Mouse (Mus musculus): ENCODE data around the gene Dvl2. TPM values are rescaled to one million over a fixed set of nuclear protein-coding genes. Genes with fewer than 3 reads are reported as not detected.
A peak's percentile ranks its signal among the peaks of the same experiment; 100 is the strongest.
"Not testable (repeated sequence)": the region's sequence is repeated elsewhere in the genome, so short reads cannot be mapped to it uniquely, and the experiment has no call there.

The Dvl2 gene
- total RNA-seq (2014; rRNA removed) (31.5 and 33.3 TPM in 2 replicates), polyA plus RNA-seq (2015; fragmentation: Nextera tagmentation; extraction: Ambion mirVana) (19.0 and 20.0 TPM in 2 replicates)

DNA sequence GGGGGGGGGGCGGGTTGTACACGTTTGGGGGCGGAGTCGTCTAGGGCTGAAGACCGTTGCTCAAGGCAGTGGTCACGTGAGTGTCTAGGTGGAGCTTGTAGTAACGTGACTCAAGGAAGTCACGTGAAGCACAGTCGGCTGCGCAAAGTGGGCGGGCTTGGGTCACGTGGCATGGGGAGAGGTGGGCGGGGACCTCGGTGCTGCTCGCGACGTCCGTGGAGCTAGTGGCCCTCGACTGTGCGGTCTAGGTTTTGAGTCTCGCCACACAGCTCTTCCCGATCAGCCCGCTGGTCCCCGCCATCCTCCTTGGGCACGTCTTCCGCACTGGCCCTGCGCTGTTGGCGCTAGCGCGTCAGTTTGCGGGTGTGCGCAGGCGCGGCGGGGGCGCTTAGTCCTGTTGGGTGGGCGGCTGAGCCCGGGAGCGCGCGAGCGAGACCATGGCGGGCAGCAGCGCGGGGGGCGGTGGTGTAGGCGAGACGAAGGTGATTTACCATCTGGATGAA lies at the start of gene Dvl2:
TSS of gene Dvl2 (plus strand) at position 200 of the 503 bp plus-strand sequence.
- Histone ChIP-seq H3K4me1 (ENCODE audit: insufficient read depth, low read length) (peaks cover 17% of the 10 kb centered on the region), H3K4me2 (ENCODE audit: low read depth, low read length, poor library complexity, severe bottlenecking) (peak within 1 kb of the TSS; percentile 89), H3K4me3 (ENCODE audit: low read depth, low read length) (peak within 1 kb of the TSS; percentile 81), H3K9me3 (ENCODE audit: low read length) (no peaks in the 10 kb centered on the region), H3K36me3 (ENCODE audit: insufficient read depth, low read length) (peaks cover 17% of the 10 kb centered on the region; the same call in 1 of the 2 replicates), H3K27me3 (ENCODE audit: insufficient read depth, low read length) (no peaks in the 10 kb centered on the region), H3K27ac (ENCODE audit: low read depth, low read length) (peak within 1 kb of the TSS; percentile 93), H3K9ac (replicated peaks; ENCODE audit: low read length, poor library complexity, severe bottlenecking) (peak within 1 kb of the TSS; percentile 83)
- under 1% methylated on average over 46 of the region's 48 CpGs for WGBS
- peak; percentile 74 for ATAC-seq (ENCODE audit: low FRiP score)
- DNase-seq (ENCODE audit: low spot score), result peak; percentile 98
- no peak for TF ChIP-seq CTCF (IDR thresholded peaks at IDR 0.05)

DNA sequence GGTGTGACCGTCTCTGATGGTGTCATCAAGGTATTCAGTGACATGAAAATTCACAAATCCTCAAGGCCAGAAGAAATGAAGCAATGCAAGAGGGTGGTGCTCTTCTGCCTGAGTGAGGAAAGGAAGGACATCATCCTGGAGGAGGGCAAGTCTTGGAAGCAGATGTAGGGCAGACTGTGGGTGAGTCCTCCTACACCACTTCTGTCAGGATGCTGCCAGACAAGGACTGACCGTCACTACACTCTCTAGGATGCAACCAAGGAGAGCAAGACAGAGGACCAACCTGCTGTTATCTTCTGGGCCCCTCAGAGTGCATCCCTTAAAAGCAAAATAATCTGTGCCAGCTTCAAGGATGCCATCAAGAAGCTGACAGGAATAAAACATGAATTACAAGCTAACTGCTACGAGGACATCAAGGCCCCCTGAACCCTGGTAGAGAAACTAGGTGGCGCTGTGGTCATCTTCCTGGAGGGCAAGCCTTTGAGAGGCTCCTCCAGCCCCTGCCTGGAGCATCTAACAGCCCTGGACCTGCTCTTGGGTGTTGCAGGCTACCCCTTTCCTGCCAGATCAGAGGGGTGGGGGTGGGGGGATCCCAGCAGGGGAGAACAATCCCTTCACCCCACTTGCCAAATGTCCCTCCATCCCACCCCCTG lies 49.5 kb upstream of the Dvl2 start:
- no peak for ATAC-seq (ENCODE audit: low FRiP score)
- no peak for DNase-seq (ENCODE audit: low spot score)
- Histone ChIP-seq H3K9me3 (ENCODE audit: low read length) (no peaks in the 10 kb centered on the region), H3K36me3 (ENCODE audit: insufficient read depth, low read length) (no peaks in the 10 kb centered on the region), H3K9ac (replicated peaks; ENCODE audit: low read length, poor library complexity, severe bottlenecking) (no peak overlapping the region), H3K27ac (ENCODE audit: low read depth, low read length) (no peak overlapping the region), H3K27me3 (ENCODE audit: insufficient read depth, low read length) (peaks cover 15% of the 10 kb centered on the region; the same call in 1 of the 2 replicates), H3K4me1 (ENCODE audit: insufficient read depth, low read length) (no peaks in the 10 kb centered on the region), H3K4me2 (ENCODE audit: low read depth, low read length, poor library complexity, severe bottlenecking) (no peak overlapping the region), H3K4me3 (ENCODE audit: low read depth, low read length) (no peak overlapping the region)
- WGBS, result 45% methylated on average over 4 of the region's 4 CpGs
- no peak for TF ChIP-seq CTCF (IDR thresholded peaks at IDR 0.05)

DNA sequence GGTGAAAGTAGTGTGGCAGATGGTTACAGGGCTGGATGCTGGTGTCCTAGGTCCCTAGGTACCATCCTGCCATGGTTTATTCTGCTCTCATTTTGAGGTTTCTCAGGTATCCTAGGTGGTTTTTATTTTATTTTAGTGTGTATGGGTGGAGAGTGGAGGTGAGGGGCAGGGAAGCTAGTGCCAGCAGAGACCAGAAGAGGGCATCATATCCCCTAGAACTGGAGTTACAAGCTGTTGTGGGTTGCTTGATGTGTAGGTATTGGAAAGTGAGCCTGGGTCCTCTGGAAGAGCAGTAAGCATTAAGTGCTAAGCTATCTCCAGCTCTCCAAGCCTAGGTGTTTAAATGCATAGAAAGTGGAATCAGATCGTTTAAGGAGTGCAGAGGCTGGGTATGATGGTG lies 48.1 kb upstream of the Dvl2 start:
- Histone ChIP-seq H3K4me1 (ENCODE audit: insufficient read depth, low read length) (no peaks in the 10 kb centered on the region), H3K9ac (replicated peaks; ENCODE audit: low read length, poor library complexity, severe bottlenecking) (no peak overlapping the region), H3K4me3 (ENCODE audit: low read depth, low read length) (no peak overlapping the region), H3K27ac (ENCODE audit: low read depth, low read length) (no peak overlapping the region), H3K27me3 (ENCODE audit: insufficient read depth, low read length) (peaks cover 13% of the 10 kb centered on the region; the same call in 1 of the 2 replicates), H3K9me3 (ENCODE audit: low read length) (no peaks in the 10 kb centered on the region), H3K36me3 (ENCODE audit: insufficient read depth, low read length) (no peaks in the 10 kb centered on the region), H3K4me2 (ENCODE audit: low read depth, low read length, poor library complexity, severe bottlenecking) (no peak overlapping the region)
- no peak for DNase-seq (ENCODE audit: low spot score)
- no peak; the same call in 1 of the 2 replicates for TF ChIP-seq CTCF (IDR thresholded peaks at IDR 0.05)
- WGBS, result 39% methylated on average over 1 of the region's 1 CpGs
- ATAC-seq (ENCODE audit: low FRiP score), result no peak

DNA sequence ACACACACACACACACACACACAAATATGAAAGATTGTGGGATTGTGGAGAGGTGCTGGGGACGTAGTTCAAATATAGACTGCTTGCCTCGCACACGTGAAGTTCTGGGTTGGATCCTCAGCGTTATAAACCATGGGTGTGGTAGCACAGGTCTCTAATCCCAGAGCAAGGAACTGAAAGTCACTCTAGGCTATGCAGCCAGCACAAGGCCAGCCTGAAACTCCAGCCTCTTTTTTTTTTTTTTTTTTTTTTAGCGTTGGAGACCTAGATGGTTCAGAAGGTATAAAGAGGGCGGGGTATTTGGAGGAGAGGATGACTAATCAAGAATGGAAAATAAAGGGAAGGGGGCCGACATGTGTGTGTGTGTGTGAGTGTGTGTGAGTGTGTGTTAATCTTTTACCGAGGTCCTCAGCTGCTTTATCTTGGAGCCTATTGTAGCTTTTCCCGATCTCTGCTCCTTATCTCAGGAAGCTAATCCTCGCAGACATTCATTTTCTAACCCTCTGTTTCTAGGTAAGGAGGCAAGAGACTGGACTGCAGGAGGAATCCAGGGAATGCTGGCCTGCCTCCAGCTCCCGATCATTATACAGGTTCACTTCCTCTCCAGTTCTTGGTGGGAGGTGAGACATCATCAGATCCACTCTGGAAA lies 47.0 kb upstream of the Dvl2 start:
- Histone ChIP-seq H3K4me2 (ENCODE audit: low read depth, low read length, poor library complexity, severe bottlenecking) (no peak overlapping the region), H3K36me3 (ENCODE audit: insufficient read depth, low read length) (no peaks in the 10 kb centered on the region), H3K4me3 (ENCODE audit: low read depth, low read length) (no peak overlapping the region), H3K27me3 (ENCODE audit: insufficient read depth, low read length) (0 out of 2 replicates have a peak, but pooled peaks cover 7% of the 10 kb centered on the region), H3K4me1 (ENCODE audit: insufficient read depth, low read length) (no peaks in the 10 kb centered on the region), H3K9me3 (ENCODE audit: low read length) (no peaks in the 10 kb centered on the region), H3K9ac (replicated peaks; ENCODE audit: low read length, poor library complexity, severe bottlenecking) (no peak overlapping the region), H3K27ac (ENCODE audit: low read depth, low read length) (no peak overlapping the region)
- TF ChIP-seq CTCF (IDR thresholded peaks at IDR 0.05), result no peak
- DNase-seq (ENCODE audit: low spot score) (no peak), ATAC-seq (ENCODE audit: low FRiP score) (no peak)
- 70% methylated on average over 10 of the region's 11 CpGs for WGBS

DNA sequence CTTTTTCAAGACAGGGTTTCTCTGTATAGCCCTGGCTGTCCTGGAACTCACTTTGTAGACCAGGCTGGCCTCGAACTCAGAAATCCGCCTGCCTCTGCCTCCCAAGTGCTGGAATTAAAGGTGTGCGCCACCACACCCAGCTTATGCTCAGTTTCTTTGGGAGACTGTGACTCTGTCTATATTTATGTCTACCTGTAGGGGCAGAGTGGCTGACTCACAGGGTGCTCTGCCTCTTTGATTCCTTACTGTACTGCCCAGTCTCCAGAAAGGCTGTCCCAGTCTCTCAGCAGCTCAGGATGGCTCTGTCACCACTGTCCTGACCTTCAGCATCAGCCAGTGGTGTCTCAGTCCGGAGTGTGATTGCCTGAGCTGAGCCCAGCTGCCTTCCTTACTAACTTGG lies 44.8 kb upstream of the Dvl2 start:
- H3K9me3 ChIP-seq (ENCODE audit: low read length); H3K36me3 ChIP-seq (ENCODE audit: insufficient read depth, low read length); H3K4me1 ChIP-seq (ENCODE audit: insufficient read depth, low read length); H3K4me2 ChIP-seq (ENCODE audit: low read depth, low read length, poor library complexity, severe bottlenecking); H3K27ac ChIP-seq (ENCODE audit: low read depth, low read length); H3K4me3 ChIP-seq (ENCODE audit: low read depth, low read length); H3K27me3 ChIP-seq (ENCODE audit: insufficient read depth, low read length); ATAC-seq (ENCODE audit: low FRiP score); H3K9ac ChIP-seq (replicated peaks; ENCODE audit: low read length, poor library complexity, severe bottlenecking); DNase-seq (ENCODE audit: low spot score): not testable (repeated sequence)
- 72% methylated on average over 3 of the region's 4 CpGs for WGBS

DNA sequence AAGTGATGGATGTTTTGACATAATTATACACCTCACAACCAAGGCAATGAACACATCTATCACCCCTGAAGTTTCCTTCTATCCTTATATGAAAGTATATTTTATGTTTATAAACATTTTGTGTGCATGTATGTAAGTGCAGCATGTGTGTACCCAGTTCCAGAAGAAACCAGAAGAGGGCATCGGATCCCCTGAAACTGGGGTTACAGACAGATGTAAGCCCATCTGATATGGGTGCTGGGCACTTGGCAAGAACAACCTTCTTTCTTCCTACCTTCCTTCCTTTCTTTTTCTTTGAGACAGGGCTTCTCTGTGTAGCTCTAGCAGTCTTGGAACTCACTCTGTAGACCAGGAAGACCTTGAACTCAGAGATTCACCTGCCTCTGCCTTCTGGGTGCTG lies 44.2 kb upstream of the Dvl2 start:
- H3K27ac ChIP-seq (ENCODE audit: low read depth, low read length), result no peak overlapping the region
- TF ChIP-seq CTCF (IDR thresholded peaks at IDR 0.05), result no peak
- no peak overlapping the region for H3K4me3 ChIP-seq (ENCODE audit: low read depth, low read length)
- no peaks in the 10 kb centered on the region for H3K36me3 ChIP-seq (ENCODE audit: insufficient read depth, low read length)
- no peak overlapping the region for H3K4me2 ChIP-seq (ENCODE audit: low read depth, low read length, poor library complexity, severe bottlenecking)
- WGBS, result 78% methylated on average over 1 of the region's 1 CpGs
- H3K9me3 ChIP-seq (ENCODE audit: low read length), result no peaks in the 10 kb centered on the region
- no peaks in the 10 kb centered on the region for H3K4me1 ChIP-seq (ENCODE audit: insufficient read depth, low read length)
- no peak for DNase-seq (ENCODE audit: low spot score)
- no peaks in the 10 kb centered on the region for H3K27me3 ChIP-seq (ENCODE audit: insufficient read depth, low read length)
- no peak for ATAC-seq (ENCODE audit: low FRiP score)
- no peak overlapping the region for H3K9ac ChIP-seq (replicated peaks; ENCODE audit: low read length, poor library complexity, severe bottlenecking)

Data from midbrain, postnatal 0 days (tissue).